Mouse (Mus musculus) ES-E14 (cell line): Measurements from ENCODE around the gene Abr.

Experiments used
- CHD2 ChIP-seq: IDR thresholded peaks from 2 replicates; pipeline ENCODE4 v1.6.1; 2014; ENCODE audit warnings: mild to moderate bottlenecking, low read depth, low read length, inconsistent platforms
- HCFC1 ChIP-seq: IDR thresholded peaks from 2 replicates; pipeline ENCODE4 v1.6.1; 2012; ENCODE audit warnings: low read length, inconsistent platforms, borderline replicate concordance; ENCODE audit not compliant: insufficient read depth
- MAFK ChIP-seq: IDR thresholded peaks from 2 replicates; pipeline ENCODE4 v1.6.1; 2014; ENCODE audit warnings: mild to moderate bottlenecking, low read depth, low read length, inconsistent platforms; ENCODE audit not compliant: insufficient read depth
- ZC3H11A ChIP-seq: IDR thresholded peaks from 2 replicates; pipeline ENCODE4 v1.6.1; 2012; ENCODE audit warnings: low read depth, mild to moderate bottlenecking, inconsistent platforms, low read length, borderline replicate concordance

DNA sequence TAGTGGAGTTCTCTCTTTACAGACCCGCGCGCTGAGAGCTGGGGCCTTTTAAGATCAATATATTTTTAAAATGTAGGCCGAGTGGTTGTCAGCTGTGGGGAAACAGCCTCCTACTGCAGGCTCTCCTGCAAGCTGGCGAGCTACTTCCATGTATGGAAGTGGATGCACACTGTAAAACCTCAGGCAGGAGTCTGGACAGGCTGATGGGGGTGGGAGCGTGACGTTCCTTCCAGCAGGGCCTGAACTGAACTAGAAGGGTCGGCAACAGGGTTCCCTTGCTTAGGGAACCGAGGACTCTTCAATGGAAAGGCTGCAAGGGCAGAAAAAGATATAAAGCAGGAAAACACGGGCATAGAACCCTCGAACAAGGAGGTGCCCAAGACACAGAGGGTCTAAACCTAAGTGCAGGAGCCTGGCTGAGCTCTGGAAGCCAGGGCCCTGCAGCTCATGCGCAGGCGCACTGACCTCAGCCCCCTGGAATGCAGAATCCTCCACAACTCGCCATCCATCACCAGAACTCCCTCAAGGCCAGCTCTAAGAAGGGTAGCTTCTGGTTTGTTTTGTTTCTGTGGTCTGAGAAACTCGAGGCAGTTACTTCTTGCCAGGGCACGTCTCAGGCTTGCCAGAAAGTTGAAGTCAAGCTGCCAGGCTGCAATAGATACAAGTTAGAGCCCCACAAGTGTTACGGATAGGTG, 247.5 kb downstream of the Abr start:
- TF ChIP-seq HCFC1 = no peak
- no peak for TF ChIP-seq CHD2
- no peak for TF ChIP-seq ZC3H11A
- no peak for TF ChIP-seq MAFK
